Mouse (Mus musculus): Measurements from ENCODE around the gene Slc27a4. TPM values are rescaled to one million over a fixed set of nuclear protein-coding genes. Genes with fewer than 3 reads are reported as not detected.

Slc27a4 gene
- polyA plus RNA-seq, 1 experiment from 2014 or later, result 105 TPM

DNA sequence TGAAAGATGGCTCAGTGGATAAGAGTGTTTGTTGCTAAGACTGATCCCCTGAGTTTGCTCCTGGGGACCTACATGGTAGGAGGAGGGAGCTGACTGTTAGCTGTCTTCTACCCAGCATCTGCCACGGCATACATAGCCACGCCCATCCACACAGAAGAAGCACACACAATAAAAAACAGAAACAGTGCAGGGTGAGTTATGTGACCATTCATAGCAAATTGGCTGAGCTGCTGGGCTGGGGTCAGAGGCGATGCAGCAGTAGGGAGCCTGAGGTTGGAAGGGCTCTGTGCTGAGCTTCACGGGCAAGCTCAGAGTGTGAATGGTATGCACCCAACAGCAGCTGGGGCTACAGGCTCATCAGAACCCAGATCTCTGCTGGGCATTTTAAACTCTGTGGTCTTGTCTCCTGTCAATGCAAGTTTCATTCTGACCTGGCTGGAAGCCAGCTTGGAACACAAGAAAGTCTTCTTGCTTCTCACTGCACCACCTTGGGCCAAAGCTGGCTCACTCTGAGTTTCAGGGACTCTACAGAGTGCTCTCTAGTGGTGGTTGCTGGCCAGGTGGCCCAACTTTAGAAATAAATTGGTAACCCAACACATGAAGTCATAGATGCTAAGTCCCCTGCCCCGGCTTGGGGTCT is 47.5 kb downstream of the Slc27a4 start:
- Histone ChIP-seq H3K9me3 (ENCODE audit: control insufficient read depth) (no peaks in the 10 kb centered on the region), H3K27ac (ENCODE audit: low read depth, low read length) (no peak overlapping the region), H3K4me3 (ENCODE audit: low read depth, low read length) (no peak overlapping the region), H3K36me3 (ENCODE audit: control insufficient read depth, insufficient read depth) (peaks cover 7% of the 10 kb centered on the region; the same call in 1 of the 2 replicates), H3K9ac (ENCODE audit: low read depth, low read length) (no peak overlapping the region), H3K4me1 (replicated peaks; ENCODE audit: control insufficient read depth, insufficient read depth, low read length) (no peaks in the 10 kb centered on the region), H3K4me2 (replicated peaks; ENCODE audit: low read depth) (no peak overlapping the region), H3K27me3 (replicated peaks; ENCODE audit: control insufficient read depth, insufficient read depth, low read length) (no peaks in the 10 kb centered on the region)
- 47% methylated on average over 5 of the region's 5 CpGs for WGBS
- no peak for ATAC-seq
- peak; percentile 22; the same call in 1 of the 2 replicates for TF ChIP-seq CTCF (IDR thresholded peaks at IDR 0.05; ENCODE audit: low read depth)

DNA sequence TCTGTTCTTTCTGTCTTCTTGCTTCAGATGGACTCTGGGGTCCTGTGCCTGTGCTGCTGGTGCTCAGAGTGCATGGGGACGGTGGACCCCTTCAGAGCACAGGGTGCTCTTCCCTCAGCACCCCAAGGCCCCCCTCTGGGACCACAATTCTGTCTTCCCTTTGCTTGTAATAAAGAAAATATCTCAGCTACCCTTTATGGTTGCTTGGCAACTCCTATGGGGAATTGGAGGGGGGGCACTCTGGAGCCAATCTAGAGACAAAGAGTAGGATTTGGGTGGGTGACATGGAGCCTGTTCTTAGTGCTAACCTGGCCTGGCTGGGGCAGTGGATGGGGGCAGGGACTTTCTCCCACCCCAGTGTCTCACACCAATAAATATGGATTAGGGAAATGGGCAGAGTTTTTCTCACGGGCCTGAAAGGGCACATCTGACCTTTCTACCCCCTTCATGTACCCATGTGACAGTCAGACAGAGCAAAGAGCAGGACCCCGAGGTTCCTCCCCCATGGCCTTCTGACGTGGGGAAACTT is 50.6 kb downstream of the Slc27a4 start:
- Histone ChIP-seq H3K27me3 (replicated peaks; ENCODE audit: control insufficient read depth, insufficient read depth, low read length) (no peaks in the 10 kb centered on the region), H3K4me3 (ENCODE audit: low read depth, low read length) (no peak overlapping the region), H3K4me2 (replicated peaks; ENCODE audit: low read depth) (no peak overlapping the region), H3K9me3 (ENCODE audit: control insufficient read depth) (no peaks in the 10 kb centered on the region), H3K9ac (ENCODE audit: low read depth, low read length) (no peak overlapping the region), H3K4me1 (replicated peaks; ENCODE audit: control insufficient read depth, insufficient read depth, low read length) (no peaks in the 10 kb centered on the region), H3K36me3 (ENCODE audit: control insufficient read depth, insufficient read depth) (no peaks in the 10 kb centered on the region), H3K27ac (ENCODE audit: low read depth, low read length) (no peak overlapping the region)
- ATAC-seq, result no peak
- no peak for TF ChIP-seq CTCF (IDR thresholded peaks at IDR 0.05; ENCODE audit: low read depth)
- 43% methylated on average over 4 of the region's 4 CpGs for WGBS

DNA sequence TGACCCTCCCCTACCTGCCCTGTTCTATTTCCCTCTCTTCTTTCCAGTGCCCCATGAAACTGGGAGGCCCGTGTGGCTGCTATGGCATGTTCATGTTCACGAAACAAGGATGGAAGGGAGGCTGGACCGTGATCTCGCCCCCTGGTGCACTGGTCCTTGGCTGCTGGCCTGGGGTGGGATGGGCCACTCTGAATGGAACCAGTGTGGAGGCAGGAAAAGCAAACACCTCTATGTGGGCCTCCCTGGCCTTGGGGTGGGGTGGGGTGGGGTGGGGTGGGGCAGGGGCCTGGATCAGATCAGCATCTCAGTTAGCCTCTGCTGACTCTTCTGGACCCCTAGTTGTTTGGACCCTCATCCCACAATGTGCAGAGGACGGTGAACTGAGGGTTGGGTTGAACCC is 51.3 kb downstream of the Slc27a4 start:
- Histone ChIP-seq H3K27ac (ENCODE audit: low read depth, low read length) (no peak overlapping the region), H3K9me3 (ENCODE audit: control insufficient read depth) (no peaks in the 10 kb centered on the region), H3K4me1 (replicated peaks; ENCODE audit: control insufficient read depth, insufficient read depth, low read length) (no peaks in the 10 kb centered on the region), H3K27me3 (replicated peaks; ENCODE audit: control insufficient read depth, insufficient read depth, low read length) (no peaks in the 10 kb centered on the region), H3K4me2 (replicated peaks; ENCODE audit: low read depth) (no peak overlapping the region), H3K36me3 (ENCODE audit: control insufficient read depth, insufficient read depth) (no peaks in the 10 kb centered on the region), H3K9ac (ENCODE audit: low read depth, low read length) (no peak overlapping the region), H3K4me3 (ENCODE audit: low read depth, low read length) (no peak overlapping the region)
- TF ChIP-seq CTCF (IDR thresholded peaks at IDR 0.05; ENCODE audit: low read depth), result no peak
- no peak for ATAC-seq
- 46% methylated on average over 5 of the region's 5 CpGs for WGBS

DNA sequence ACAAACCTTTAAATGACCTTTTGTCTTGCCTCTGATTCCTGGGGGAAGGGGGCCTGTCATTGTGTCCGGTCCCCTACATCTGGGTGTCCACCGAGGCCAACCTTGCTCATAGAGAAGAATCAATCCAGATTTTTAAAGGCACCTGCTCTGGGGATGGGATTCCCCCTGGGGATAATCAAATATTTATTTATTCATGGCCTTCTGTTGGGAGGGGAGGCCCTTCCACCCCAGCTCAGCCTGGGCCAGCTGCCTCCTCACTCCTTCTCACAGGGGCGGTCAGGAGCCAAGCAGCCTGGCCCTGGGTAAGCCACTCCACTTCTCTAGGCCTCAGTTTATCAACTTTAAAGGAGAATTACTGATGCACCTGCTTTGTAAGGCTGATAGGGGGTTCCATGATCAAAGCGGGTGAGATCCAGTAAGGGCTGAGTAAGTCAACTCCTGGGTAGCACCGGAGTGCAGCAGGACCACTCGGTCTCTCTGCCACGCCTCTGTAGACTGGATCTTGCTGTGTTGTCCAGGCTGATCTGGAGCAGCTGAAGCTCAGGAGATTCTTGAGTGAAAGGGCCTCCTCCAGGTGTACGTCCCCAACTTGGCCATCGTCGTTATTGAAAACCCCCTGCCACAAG is 53.3 kb downstream of the Slc27a4 start:
- Histone ChIP-seq H3K4me3 (ENCODE audit: low read depth, low read length) (no peak overlapping the region), H3K36me3 (ENCODE audit: control insufficient read depth, insufficient read depth) (no peaks in the 10 kb centered on the region), H3K4me1 (replicated peaks; ENCODE audit: control insufficient read depth, insufficient read depth, low read length) (no peaks in the 10 kb centered on the region), H3K27ac (ENCODE audit: low read depth, low read length) (no peak overlapping the region), H3K9ac (ENCODE audit: low read depth, low read length) (no peak overlapping the region), H3K4me2 (replicated peaks; ENCODE audit: low read depth) (no peak overlapping the region), H3K9me3 (ENCODE audit: control insufficient read depth) (no peaks in the 10 kb centered on the region), H3K27me3 (replicated peaks; ENCODE audit: control insufficient read depth, insufficient read depth, low read length) (no peaks in the 10 kb centered on the region)
- TF ChIP-seq CTCF (IDR thresholded peaks at IDR 0.05; ENCODE audit: low read depth), result no peak
- no peak for ATAC-seq
- 74% methylated on average over 10 of the region's 10 CpGs for WGBS

DNA sequence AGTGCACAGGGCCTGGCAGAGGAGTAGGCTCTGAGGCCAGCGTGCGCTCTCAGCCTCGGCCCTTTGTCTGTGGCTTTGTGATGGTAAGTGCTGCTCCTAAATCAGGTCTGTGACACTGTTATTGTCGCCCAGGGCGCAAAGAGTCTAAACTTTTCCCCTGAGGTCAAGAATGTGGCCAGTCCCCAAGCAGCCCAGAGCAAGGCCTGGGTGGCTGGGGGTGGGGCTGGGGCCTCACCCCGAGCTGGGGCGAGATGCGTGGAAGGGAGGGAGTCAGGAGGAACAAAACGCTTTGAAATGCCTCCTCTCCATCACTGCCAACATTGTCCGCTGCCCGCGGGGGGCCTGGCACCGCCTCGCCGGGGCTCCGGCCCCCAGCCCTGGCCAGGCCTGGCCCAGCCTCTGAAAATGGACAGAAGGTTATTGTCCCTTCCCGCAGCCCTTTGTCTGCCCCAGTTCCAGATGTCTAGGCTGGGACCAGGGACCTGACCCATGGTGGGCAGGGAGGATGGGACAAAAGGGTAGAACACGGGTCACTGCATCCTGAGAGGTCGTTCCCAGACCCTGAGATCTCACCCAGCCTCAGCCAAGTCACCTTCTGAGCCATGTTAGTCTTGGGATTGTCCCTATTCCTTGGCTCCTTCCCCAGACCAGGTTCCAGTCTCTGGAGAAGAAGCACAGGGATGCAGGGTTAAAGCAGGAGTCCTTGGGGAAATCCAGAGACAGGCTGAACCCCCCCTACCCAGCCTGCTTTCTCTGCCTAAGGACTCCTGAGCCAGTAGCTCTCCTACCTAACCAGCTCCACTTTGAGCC is 54.2 kb downstream of the Slc27a4 start:
- Histone ChIP-seq H3K9me3 (ENCODE audit: control insufficient read depth) (no peaks in the 10 kb centered on the region), H3K27me3 (replicated peaks; ENCODE audit: control insufficient read depth, insufficient read depth, low read length) (no peaks in the 10 kb centered on the region), H3K36me3 (ENCODE audit: control insufficient read depth, insufficient read depth) (no peaks in the 10 kb centered on the region), H3K4me2 (replicated peaks; ENCODE audit: low read depth) (no peak overlapping the region), H3K4me3 (ENCODE audit: low read depth, low read length) (no peak overlapping the region), H3K9ac (ENCODE audit: low read depth, low read length) (no peak overlapping the region), H3K4me1 (replicated peaks; ENCODE audit: control insufficient read depth, insufficient read depth, low read length) (no peaks in the 10 kb centered on the region), H3K27ac (ENCODE audit: low read depth, low read length) (no peak overlapping the region)
- TF ChIP-seq CTCF (IDR thresholded peaks at IDR 0.05; ENCODE audit: low read depth), result no peak
- ATAC-seq, result no peak
- WGBS, result 36% methylated on average over 19 of the region's 19 CpGs

DNA sequence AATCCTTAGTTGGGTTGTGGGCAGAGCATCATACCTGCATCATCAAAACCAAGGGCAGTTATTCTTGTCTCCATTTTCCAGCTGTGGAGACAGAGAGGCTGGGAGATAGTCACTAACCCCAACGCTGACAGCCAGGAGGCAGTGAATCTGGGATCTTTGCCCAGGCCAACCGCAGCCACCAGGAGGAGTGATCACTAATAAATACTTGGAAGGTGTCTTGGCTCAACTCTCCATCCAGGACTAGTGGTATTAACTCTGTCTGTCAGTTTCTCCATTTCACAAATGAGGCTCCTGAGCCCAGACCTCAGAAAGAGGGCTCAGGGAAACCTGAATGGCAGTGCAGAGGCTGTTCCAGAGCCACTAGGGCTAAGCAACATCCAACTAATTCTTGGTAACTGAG is 54.9 kb downstream of the Slc27a4 start:
- Histone ChIP-seq H3K27ac (ENCODE audit: low read depth, low read length) (no peak overlapping the region), H3K36me3 (ENCODE audit: control insufficient read depth, insufficient read depth) (no peaks in the 10 kb centered on the region), H3K27me3 (replicated peaks; ENCODE audit: control insufficient read depth, insufficient read depth, low read length) (no peaks in the 10 kb centered on the region), H3K9ac (ENCODE audit: low read depth, low read length) (no peak overlapping the region), H3K4me1 (replicated peaks; ENCODE audit: control insufficient read depth, insufficient read depth, low read length) (no peaks in the 10 kb centered on the region), H3K4me3 (ENCODE audit: low read depth, low read length) (no peak overlapping the region), H3K4me2 (replicated peaks; ENCODE audit: low read depth) (no peak overlapping the region), H3K9me3 (ENCODE audit: control insufficient read depth) (no peaks in the 10 kb centered on the region)
- WGBS, result 48% methylated on average over 2 of the region's 2 CpGs
- peak; percentile 27; the same call in 1 of the 2 replicates for TF ChIP-seq CTCF (IDR thresholded peaks at IDR 0.05; ENCODE audit: low read depth)
- no peak for ATAC-seq
